Mouse (Mus musculus): Measurements from ENCODE around the gene Yap1.
"Not testable (repeated sequence)": the region's sequence is repeated elsewhere in the genome, so short reads cannot be mapped to it uniquely, and the experiment has no call there.

The Yap1 gene

DNA sequence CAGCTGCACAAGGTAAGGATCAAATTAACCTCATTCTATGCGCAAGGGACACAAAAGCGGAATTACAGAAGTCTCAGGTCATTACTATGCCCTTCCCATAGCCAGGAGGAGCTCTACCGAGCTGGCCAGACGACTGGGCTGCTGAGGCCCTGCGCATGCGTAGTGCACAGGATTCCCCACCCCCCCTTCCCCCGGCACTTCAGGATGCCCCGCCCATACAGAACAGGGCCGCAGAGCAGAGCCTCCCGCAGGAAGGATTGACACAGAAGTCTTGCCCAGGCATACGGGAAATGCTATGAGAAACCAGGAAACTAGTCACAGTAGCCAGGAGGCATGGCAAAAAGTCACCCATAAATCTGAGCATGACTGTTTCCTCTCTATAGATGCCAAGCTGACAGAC lies 89.9 kb downstream of the Yap1 start:
- DNase-seq (ENCODE audit: low spot score in 2 of 2) = peak; percentile 11 to 14

DNA sequence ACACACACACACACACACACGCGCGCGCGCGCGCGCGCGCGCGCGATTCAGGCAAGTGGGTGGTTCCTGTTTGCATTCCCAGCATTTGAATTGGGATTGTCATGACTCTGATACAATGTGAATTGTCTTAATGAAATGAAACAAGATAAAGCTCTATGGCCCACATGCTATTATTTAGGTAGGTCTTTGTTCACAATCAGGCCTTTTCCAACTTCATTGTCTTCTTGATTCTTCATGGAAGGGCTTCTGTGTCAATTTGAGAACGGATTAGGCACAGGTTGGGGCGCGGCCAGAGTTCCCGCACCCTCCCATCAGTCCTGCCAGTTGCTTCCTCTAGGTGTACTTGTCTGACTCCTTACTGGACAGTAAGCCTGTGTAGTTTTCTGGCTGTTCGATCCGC lies 90.4 kb downstream of the Yap1 start:
- DNase-seq (ENCODE audit: low spot score in 2 of 2) = no peak

DNA sequence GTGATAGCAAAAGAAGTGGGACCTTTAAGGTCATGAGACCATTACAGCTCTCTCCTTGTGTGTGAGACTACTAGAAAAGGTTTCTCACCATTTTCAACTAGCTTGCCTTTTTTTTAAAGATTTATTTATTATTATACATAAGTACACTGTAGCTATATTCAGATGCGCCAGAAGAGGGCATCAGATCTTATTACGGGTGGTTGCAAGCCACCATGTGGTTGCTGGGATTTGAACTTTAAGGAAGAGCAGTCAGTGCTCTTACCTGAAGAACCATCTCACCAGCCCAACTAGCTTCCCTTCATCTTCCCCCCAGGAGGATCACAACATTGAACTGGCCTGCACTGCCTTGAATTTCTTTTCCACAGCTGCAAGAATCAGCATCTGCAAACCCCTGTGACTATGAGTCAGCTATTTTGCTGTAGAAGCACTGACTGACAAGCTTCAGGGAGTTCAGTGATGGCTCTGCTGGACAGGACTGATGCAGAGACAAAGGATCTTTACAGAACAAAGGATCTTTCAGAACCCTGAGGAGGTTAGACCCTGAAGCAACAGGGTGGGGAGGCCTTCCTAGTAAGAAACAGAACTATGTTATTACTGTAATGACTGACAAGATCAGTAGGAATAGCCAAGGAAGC lies 96.9 kb downstream of the Yap1 start:
- DNase-seq (ENCODE audit: low spot score in 2 of 2) = no peak

DNA sequence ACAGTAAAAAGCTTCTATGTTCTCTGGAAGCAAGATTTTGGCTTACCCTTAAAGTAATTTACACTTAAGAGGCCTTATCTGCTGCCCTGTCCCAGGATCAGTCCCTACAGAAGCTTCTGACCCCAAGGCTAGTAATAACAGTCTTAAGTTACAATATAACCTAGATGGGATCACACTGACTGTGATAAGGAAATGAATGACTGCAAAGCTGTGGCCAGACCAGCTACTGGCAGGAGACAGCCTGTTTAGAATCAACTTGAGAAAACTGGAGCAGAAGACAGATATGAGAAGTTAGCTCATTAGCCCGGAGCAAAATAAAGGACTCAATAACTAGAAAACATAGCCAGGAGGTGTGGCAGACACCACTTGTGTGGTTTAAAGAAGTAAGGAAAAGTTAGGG lies 97.8 kb downstream of the Yap1 start:
- DNase-seq (ENCODE audit: low spot score in 2 of 2) = no peak

DNA sequence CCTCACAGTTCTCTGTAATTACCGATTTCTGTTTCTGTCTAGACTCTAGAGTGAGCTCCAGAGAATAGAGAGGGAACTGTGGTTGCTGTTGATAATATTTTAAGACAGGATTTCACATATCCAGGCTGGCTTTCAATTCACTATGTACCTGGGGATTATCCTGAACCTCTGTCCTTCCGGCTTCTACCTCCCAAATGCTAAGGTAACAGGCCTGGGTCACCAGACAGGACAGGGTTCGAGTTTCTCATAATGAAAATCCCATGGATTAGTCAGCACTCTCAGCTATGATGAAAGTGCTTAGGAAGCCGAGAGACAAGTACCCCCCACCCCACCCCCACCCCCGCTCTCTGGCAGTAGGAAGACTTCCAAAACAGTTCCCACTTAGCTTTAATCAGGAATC lies 100.6 kb downstream of the Yap1 start:
- DNase-seq (ENCODE audit: low spot score in 2 of 2) = no peak

DNA sequence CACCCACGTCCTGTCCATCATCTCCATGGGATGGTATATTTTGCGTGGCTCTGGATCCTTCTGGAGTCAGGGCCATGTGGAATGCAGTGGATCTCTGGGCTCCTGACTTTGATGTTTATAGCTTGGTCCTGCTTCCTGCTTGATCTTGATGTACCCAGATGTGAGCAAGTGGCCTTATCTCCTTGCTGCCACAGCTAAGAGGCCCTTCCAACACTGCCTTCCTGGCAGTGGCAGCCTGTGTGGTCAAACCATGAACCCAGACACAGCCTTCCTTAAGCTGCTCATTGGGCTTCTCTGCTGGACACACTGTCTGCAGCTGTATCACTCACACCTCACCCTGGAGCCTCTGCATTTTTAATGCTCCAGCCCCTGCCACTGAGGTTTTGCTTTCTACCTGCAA lies 101.1 kb downstream of the Yap1 start:
- no peak for DNase-seq (ENCODE audit: low spot score in 2 of 2)

DNA sequence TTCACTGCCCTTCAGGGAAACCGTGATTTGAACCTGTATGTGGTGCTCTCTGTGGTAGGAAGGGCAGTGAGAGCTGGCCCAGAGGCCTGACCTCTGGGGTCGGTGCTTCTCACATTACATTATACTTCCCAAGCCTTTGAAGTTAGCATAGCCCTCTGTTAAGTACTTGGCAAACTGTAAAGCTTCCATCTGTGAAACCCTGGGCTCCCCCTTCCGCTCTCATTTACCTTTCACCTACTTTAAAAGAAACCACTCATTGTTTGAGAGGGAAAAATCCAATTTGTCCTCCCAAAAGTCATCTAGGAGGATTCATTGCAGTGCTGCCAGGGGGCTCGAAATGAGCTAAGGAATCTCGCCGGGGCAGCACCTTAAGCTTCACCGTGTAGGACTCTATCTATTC lies 102.1 kb downstream of the Yap1 start:
- no peak for DNase-seq (ENCODE audit: low spot score in 2 of 2)

DNA sequence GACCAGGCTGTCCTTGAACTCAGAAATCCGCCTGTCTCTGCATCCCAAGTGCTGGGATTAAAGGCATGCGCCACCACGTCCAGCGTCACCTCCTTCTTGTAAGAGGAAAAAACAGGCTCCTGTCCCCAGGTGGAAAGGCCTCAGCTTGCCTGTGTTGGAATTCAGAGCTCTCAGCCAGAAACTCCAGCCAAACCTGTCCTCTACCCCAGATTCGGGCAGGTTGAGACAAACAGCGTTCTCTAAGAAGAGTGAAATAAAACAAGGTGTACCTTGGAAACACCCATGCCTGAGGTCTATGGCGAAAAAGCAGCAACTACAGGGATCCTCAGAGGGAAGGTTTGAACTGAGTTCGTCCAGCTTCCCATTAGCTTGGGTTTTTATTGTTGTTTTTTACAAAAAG lies 103.4 kb downstream of the Yap1 start:
- DNase-seq (ENCODE audit: low spot score in 2 of 2) = no peak

DNA sequence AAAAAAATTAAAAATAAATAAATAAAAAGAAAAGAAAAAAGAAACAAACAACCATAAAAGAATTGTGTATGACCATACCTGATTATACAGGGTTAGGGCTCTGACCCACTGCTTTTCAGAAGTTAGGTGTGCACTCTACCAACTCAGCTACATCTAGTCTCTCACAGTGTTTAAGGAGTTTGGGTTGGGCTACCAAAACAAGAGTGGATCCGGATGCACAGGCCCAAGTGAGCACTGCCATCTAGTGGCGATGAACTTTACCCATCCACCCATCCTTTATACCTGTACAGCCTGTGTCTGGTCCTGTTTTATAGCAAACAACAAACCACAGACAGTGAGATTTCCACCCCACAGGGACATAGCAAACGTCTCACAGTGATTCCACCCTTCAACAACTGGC lies 106.9 kb downstream of the Yap1 start:
- peak; percentile 58 to 80 for DNase-seq (ENCODE audit: low spot score in 2 of 2)

DNA sequence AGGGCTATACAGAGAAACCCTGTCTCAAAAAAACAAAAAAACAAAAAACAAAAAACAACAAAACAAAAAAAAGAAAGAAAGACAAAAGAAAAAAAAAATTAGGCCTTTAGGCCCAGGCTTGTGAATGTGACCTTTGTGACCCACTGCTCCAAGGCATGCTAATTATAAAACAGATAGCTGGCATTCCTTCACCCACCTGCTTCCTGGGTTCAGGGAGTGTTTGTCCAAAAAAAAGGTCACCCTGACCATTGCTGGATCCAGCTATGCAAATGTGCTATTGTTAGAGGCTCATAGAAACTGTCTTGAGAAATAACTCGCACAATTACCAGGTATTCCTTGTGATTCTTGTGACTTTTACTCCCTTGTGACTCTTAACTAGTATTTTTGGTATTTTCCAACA lies 112.6 kb downstream of the Yap1 start:
- DNase-seq (ENCODE audit: low spot score in 2 of 2) = not testable (repeated sequence)

DNA sequence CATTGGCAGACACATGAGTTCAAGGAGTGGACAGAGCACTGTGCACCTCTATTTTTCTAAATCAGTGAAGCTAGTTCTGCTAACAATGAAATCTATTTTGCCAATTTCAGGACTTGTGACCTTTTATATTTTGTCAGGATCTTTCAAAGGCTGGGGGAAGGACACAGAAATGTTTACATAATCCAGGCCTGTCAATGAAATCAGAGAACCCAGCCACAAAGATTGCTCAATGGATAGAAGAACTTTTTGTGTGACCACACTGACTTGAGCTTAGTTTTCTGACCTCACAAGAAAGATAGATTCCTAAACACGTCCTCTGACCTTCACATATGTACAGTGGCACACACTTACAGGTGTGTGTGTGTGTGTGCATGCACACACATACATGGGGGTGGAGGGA lies 113.2 kb downstream of the Yap1 start:
- DNase-seq (ENCODE audit: low spot score in 2 of 2) = no peak

DNA sequence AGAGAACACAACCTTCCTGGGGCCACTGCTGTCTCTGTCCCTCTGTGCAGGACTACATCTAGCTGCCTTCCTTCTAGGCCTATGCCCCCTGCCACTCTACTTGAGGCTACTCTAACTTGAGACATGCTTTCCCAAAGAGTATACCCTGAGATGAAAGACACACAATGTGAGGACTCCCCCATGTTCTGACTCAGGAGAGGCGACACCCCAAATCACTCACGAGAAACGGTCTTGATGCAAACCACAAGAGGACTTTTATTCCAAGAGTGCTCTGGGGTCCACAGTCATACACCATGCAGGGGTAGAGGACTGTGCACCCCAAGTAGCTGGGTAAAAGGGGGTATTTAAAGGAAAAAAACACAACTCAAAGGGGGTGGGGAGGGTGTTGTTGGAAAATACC lies 120.0 kb downstream of the Yap1 start:
- no peak for DNase-seq (ENCODE audit: low spot score in 2 of 2)

DNA sequence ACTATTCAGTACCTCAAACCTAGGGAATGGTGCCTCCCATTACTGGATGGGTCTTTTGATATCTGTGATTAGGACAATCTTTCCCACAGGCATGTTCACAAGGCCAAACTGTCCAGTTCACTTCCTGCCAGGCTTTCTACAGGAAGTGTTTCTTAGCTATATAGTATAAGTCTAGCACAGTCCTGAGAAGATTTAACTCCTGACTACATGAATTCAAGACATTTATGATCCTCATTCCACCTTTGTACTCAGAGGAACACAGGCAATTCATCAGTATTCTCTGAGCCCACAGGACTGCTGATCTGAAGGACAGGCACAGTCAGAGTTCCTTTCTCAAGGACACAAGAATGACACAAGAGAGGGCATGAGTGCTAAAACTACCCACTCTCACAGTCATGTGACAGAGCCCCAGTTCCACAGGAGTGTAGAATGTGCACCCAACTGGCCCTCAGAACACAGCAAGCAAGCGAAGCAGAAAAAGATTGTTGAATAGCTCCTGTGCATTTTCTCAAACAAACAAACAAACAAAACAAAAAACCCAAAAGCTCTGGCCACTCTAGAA lies 122.0 kb downstream of the Yap1 start:
- no peak for DNase-seq (ENCODE audit: low spot score in 2 of 2)
